Mouse (Mus musculus) cortical plate, adult 2 months (tissue): ENCODE measurements at regions not wholly inside any gene's neighbourhood (a gene's known extent, or its start where the extent isn't known, plus 50 kb on each side); places are given as distances from the start of the nearest gene placed in this dataset.

Source experiments
- CTCF ChIP-seq: fragments of 200-500 bp; IDR thresholded peaks from 2 replicates; pipeline ENCODE4 v1.5.1; 2011; ENCODE audit warnings: mild to moderate bottlenecking, control low read depth, low read length; ENCODE audit not compliant: insufficient read depth; ENCODE audit errors: extremely low read depth
- POLR2A ChIP-seq: fragments of 200-500 bp; IDR thresholded peaks from 2 replicates; pipeline ENCODE4 v1.6.1; 2011; ENCODE audit warnings: mild to moderate bottlenecking, low read length, control low read depth; ENCODE audit not compliant: insufficient read depth; ENCODE audit errors: extremely low read depth

DNA sequence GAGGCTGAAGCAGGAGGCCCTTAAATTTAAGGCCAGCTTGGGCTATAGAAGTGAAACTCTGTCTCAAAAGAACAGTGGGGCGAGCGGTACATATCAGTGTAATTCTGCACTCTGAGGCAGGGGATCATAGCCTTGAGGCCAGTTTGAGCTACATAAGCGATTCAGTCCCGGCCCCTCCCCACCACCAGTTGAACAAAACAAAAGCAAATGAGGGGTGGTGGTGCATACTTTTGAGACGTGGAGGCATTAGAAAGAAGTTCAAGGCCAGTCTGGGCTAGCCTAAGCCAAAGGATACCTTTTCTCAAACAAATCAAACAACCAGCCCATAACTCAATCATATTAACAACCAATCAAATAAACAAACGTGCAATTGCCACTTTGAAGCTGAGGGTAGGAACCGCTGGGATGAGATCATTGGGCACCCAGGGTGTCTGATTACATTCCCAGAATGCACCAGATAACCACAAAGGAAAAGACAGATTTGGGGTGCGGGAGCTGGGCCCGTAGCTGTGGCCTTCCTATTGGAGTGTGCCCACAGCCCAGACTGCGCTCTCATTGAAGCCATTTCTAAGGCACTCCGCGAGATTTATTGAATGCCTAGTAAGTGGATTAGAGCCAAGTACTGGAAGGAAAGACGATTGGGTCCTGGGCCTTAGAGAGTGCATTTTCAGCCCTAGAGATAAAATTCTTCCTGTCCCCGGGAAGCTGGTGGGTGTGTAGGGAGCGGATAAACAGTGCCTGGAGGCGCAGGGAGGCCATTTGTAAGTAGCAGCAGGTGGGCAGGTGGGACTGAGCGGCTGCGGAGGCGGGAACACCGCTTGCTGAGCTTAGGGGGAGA, 125.5 kb upstream of the Med13l start:
- no peak for TF ChIP-seq POLR2A
- no peak for TF ChIP-seq CTCF
